Mouse (Mus musculus) liver, embryonic 14.5 days (tissue): ENCODE results near the gene Bace2.
A peak's percentile ranks its signal among the peaks of the same experiment; 100 is the strongest.

ENCODE experiments used
- CTCF ChIP-seq: IDR thresholded peaks from 2 replicates; pipeline ENCODE4 v1.5.1; 2016; ENCODE audit warnings: antibody characterized with exemption, low read depth, control low read depth
- EP300 ChIP-seq: IDR thresholded peaks from 2 replicates; pipeline ENCODE4 v1.6.1; 2016; ENCODE audit warnings: antibody characterized with exemption, low read depth

DNA sequence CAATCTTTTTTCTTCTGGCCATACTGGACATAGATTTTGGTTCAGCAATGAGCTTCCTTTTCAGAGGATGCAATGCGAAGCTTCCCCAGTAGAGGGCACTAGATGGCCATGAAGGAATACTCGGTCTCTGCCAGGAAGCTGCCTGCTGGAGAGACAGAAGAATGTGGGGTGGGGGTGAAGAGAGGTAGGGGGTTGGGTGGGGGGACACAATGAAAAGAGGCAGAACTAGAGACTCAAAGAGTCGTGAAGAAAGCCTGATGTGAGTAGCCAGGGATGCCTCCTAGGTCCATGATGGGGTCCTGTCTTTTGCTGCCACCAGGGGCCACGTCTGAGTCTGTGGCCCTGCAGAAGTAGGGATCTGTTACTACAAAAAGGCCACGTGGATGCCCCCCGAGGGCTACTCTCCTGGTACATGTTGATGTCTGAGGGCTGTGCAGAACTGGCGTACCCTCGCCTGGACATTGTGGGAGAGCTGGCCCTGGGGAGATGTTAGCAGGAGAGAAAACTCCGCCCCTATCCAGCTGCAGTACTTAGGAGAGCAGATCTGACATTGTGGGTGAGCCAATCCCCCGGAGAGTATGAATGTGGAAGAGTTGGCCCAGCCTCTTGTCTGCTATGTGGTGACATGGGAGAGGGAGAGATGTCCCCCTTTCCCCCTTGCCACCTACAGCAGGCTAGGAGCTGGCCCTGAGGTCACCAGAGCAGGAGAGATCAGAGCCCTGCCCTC is 43.4 kb upstream of the Bace2 start:
- TF ChIP-seq CTCF (peak; percentile 75), EP300 (no peak)
